Mouse (Mus musculus): Measurements from ENCODE around the gene Lrrfip1. TPM values are rescaled to one million over a fixed set of nuclear protein-coding genes. Genes with fewer than 3 reads are reported as not detected.

The Lrrfip1 gene
- polyA plus RNA-seq, 1 experiment: 83.3 TPM

GRCm38 (mm10) chr1:91064903-91065525 lies 66.5 kb downstream of the Lrrfip1 start:
- Histone ChIP-seq H3K27me3 (ENCODE audit: control insufficient read depth, insufficient read depth, insufficient read length) (no peaks in the 10 kb centered on the region), H3ac (ENCODE audit: control insufficient read depth, insufficient read length) (no peak overlapping the region), H3K4me2 (ENCODE audit: low read depth) (peak overlapping the region; percentile 55), H3K79me2 (ENCODE audit: control insufficient read depth, insufficient read depth) (peaks cover 100% of the 10 kb centered on the region), H3K4me3 (no peak overlapping the region), H3K36me3 (ENCODE audit: control insufficient read depth, insufficient read depth) (peaks cover 3% of the 10 kb centered on the region)
- TF ChIP-seq TCF3 (IDR thresholded peaks at IDR 0.05; ENCODE audit: insufficient read length, low read depth) (no peak), MYOG (IDR thresholded peaks at IDR 0.05; ENCODE audit: control insufficient read depth in 1 of 3, insufficient read depth in 1 of 3, insufficient read length in 2 of 3, low read depth in 2 of 3) (peak in 2 of 3 experiments; percentile 22 to 48), USF1 (IDR thresholded peaks at IDR 0.05; ENCODE audit: low read depth) (peak; percentile 95), REST (IDR thresholded peaks at IDR 0.05; ENCODE audit: insufficient read depth, insufficient read length) (no peak), MAX (IDR thresholded peaks at IDR 0.05; ENCODE audit: low read depth) (no peak), E2F4 (IDR thresholded peaks at IDR 0.05; ENCODE audit: insufficient read depth) (no peak), POLR2A (IDR thresholded peaks at IDR 0.05; ENCODE audit: insufficient read length, low read depth) (no peak), POLR2AphosphoS2 (IDR thresholded peaks at IDR 0.05; ENCODE audit: insufficient read length, low read depth) (peak; percentile 7), TCF12 (IDR thresholded peaks at IDR 0.05; ENCODE audit: insufficient read depth, poor library complexity, severe bottlenecking) (peak; percentile 31), CEBPB (IDR thresholded peaks at IDR 0.05; ENCODE audit: insufficient read depth, poor library complexity, severe bottlenecking) (no peak), MYOD1 (IDR thresholded peaks at IDR 0.05; ENCODE audit: control insufficient read depth in 1 of 3, insufficient read length in 2 of 3, low read depth in 2 of 3) (peak in 2 of 3 experiments; percentile 49 to 67), SRF (IDR thresholded peaks at IDR 0.05; ENCODE audit: control insufficient read depth, insufficient read length, low read depth) (no peak)

- peak overlapping the region; percentile 55 for H3K4me2 ChIP-seq (ENCODE audit: low read depth)
- peaks cover 100% of the 10 kb centered on the region for H3K79me2 ChIP-seq (ENCODE audit: control insufficient read depth, insufficient read depth)
- H3ac ChIP-seq (ENCODE audit: control insufficient read depth, insufficient read length): no peak overlapping the region
- no peak overlapping the region for H3K4me3 ChIP-seq
- no peaks in the 10 kb centered on the region for H3K27me3 ChIP-seq (ENCODE audit: control insufficient read depth, insufficient read depth, insufficient read length)
- H3K36me3 ChIP-seq (ENCODE audit: control insufficient read depth, insufficient read depth): peaks cover 14% of the 10 kb centered on the region
- TF ChIP-seq TCF3 (IDR thresholded peaks at IDR 0.05; ENCODE audit: insufficient read length, low read depth) (no peak), USF1 (IDR thresholded peaks at IDR 0.05; ENCODE audit: low read depth) (no peak), TCF12 (IDR thresholded peaks at IDR 0.05; ENCODE audit: insufficient read depth, poor library complexity, severe bottlenecking) (no peak), E2F4 (IDR thresholded peaks at IDR 0.05; ENCODE audit: insufficient read depth) (no peak), POLR2AphosphoS2 (IDR thresholded peaks at IDR 0.05; ENCODE audit: insufficient read length, low read depth) (no peak), POLR2A (IDR thresholded peaks at IDR 0.05; ENCODE audit: insufficient read length, low read depth) (no peak), CEBPB (IDR thresholded peaks at IDR 0.05; ENCODE audit: insufficient read depth, poor library complexity, severe bottlenecking) (no peak), MYOG (IDR thresholded peaks at IDR 0.05; ENCODE audit: control insufficient read depth in 1 of 3, insufficient read depth in 1 of 3, insufficient read length in 2 of 3, low read depth in 2 of 3) (no peak), MYOD1 (IDR thresholded peaks at IDR 0.05; ENCODE audit: control insufficient read depth in 1 of 3, insufficient read length in 2 of 3, low read depth in 2 of 3) (no peak), MAX (IDR thresholded peaks at IDR 0.05; ENCODE audit: low read depth) (no peak), REST (IDR thresholded peaks at IDR 0.05; ENCODE audit: insufficient read depth, insufficient read length) (no peak), SRF (IDR thresholded peaks at IDR 0.05; ENCODE audit: control insufficient read depth, insufficient read length, low read depth) (no peak)
Measured at GRCm38 (mm10) chr1:91066061-91066460, 67.5 kb downstream of the Lrrfip1 start.

GRCm38 (mm10) chr1:91066599-91066998 lies 68.1 kb downstream of the Lrrfip1 start:
- H3ac ChIP-seq (ENCODE audit: control insufficient read depth, insufficient read length): no peak overlapping the region
- peaks cover 18% of the 10 kb centered on the region for H3K36me3 ChIP-seq (ENCODE audit: control insufficient read depth, insufficient read depth)
- no peaks in the 10 kb centered on the region for H3K27me3 ChIP-seq (ENCODE audit: control insufficient read depth, insufficient read depth, insufficient read length)
- TF ChIP-seq MYOG (IDR thresholded peaks at IDR 0.05; ENCODE audit: control insufficient read depth in 1 of 3, insufficient read depth in 1 of 3, insufficient read length in 2 of 3, low read depth in 2 of 3): no peak
- TF ChIP-seq E2F4 (IDR thresholded peaks at IDR 0.05; ENCODE audit: insufficient read depth): no peak
- no peak for TF ChIP-seq USF1 (IDR thresholded peaks at IDR 0.05; ENCODE audit: low read depth)
- no peak for TF ChIP-seq TCF3 (IDR thresholded peaks at IDR 0.05; ENCODE audit: insufficient read length, low read depth)
- no peak for TF ChIP-seq POLR2AphosphoS2 (IDR thresholded peaks at IDR 0.05; ENCODE audit: insufficient read length, low read depth)
- TF ChIP-seq MAX (IDR thresholded peaks at IDR 0.05; ENCODE audit: low read depth): no peak
- no peak for TF ChIP-seq REST (IDR thresholded peaks at IDR 0.05; ENCODE audit: insufficient read depth, insufficient read length)
- TF ChIP-seq TCF12 (IDR thresholded peaks at IDR 0.05; ENCODE audit: insufficient read depth, poor library complexity, severe bottlenecking): no peak
- no peak for TF ChIP-seq SRF (IDR thresholded peaks at IDR 0.05; ENCODE audit: control insufficient read depth, insufficient read length, low read depth)
- no peak for TF ChIP-seq MYOD1 (IDR thresholded peaks at IDR 0.05; ENCODE audit: control insufficient read depth in 1 of 3, insufficient read length in 2 of 3, low read depth in 2 of 3)
- TF ChIP-seq POLR2A (IDR thresholded peaks at IDR 0.05; ENCODE audit: insufficient read length, low read depth): no peak
- no peak for TF ChIP-seq CEBPB (IDR thresholded peaks at IDR 0.05; ENCODE audit: insufficient read depth, poor library complexity, severe bottlenecking)
- peaks cover 100% of the 10 kb centered on the region for H3K79me2 ChIP-seq (ENCODE audit: control insufficient read depth, insufficient read depth)
- H3K4me3 ChIP-seq: no peak overlapping the region
- H3K4me2 ChIP-seq (ENCODE audit: low read depth): no peak overlapping the region

- H3K79me2 ChIP-seq (ENCODE audit: control insufficient read depth, insufficient read depth): peaks cover 100% of the 10 kb centered on the region
- H3K36me3 ChIP-seq (ENCODE audit: control insufficient read depth, insufficient read depth): peaks cover 21% of the 10 kb centered on the region
- H3K4me2 ChIP-seq (ENCODE audit: low read depth): no peak overlapping the region
- no peaks in the 10 kb centered on the region for H3K27me3 ChIP-seq (ENCODE audit: control insufficient read depth, insufficient read depth, insufficient read length)
- H3K4me3 ChIP-seq: no peak overlapping the region
- H3ac ChIP-seq (ENCODE audit: control insufficient read depth, insufficient read length): no peak overlapping the region
- TF ChIP-seq MYOD1 (IDR thresholded peaks at IDR 0.05; ENCODE audit: control insufficient read depth in 1 of 3, insufficient read length in 2 of 3, low read depth in 2 of 3) (peak in 1 of 3 experiments; percentile 3), CEBPB (IDR thresholded peaks at IDR 0.05; ENCODE audit: insufficient read depth, poor library complexity, severe bottlenecking) (no peak)
Measured at GRCm38 (mm10) chr1:91067716-91068115, 69.2 kb downstream of the Lrrfip1 start.
